Mouse (Mus musculus): ENCODE results near the gene L3mbtl4. TPM values are rescaled to one million over a fixed set of nuclear protein-coding genes. Genes with fewer than 3 reads are reported as not detected.
"Not testable (repeated sequence)": the region's sequence is repeated elsewhere in the genome, so short reads cannot be mapped to it uniquely, and the experiment has no call there.

Gene L3mbtl4
- total RNA-seq, 4 experiments from 2014 or later: 2.3 to 3.0 (median 2.6) TPM

- no peak for DNase-seq (ENCODE audit: low spot score in 2 of 2)
Measured at GRCm38 (mm10) chr17:68388481-68388880, 114.9 kb downstream of the L3mbtl4 start.

GRCm38 (mm10) chr17:68405993-68406392, 132.4 kb downstream of the L3mbtl4 start:
- no peak for DNase-seq (ENCODE audit: low spot score in 2 of 2)

GRCm38 (mm10) chr17:68407121-68407520, 133.5 kb downstream of the L3mbtl4 start:
- not testable (repeated sequence) for DNase-seq (ENCODE audit: low spot score in 2 of 2)

GRCm38 (mm10) chr17:68422663-68423498, 149.3 kb downstream of the L3mbtl4 start:
- DNase-seq (ENCODE audit: low spot score in 2 of 2): no peak

GRCm38 (mm10) chr17:68433576-68433975, 160.0 kb downstream of the L3mbtl4 start:
- DNase-seq (ENCODE audit: low spot score in 2 of 2): no peak

- DNase-seq (ENCODE audit: low spot score in 2 of 2): no peak
Measured at GRCm38 (mm10) chr17:68450921-68451320, 177.3 kb downstream of the L3mbtl4 start.

- DNase-seq (ENCODE audit: low spot score in 2 of 2): no peak
Measured at GRCm38 (mm10) chr17:68461471-68461870, 187.9 kb downstream of the L3mbtl4 start.

- no peak for DNase-seq (ENCODE audit: low spot score in 2 of 2)
Measured at GRCm38 (mm10) chr17:68467311-68467710, 193.7 kb downstream of the L3mbtl4 start.

GRCm38 (mm10) chr17:68490065-68490691, 216.6 kb downstream of the L3mbtl4 start:
- DNase-seq (ENCODE audit: low spot score in 2 of 2): no peak

- peak in 1 of 2 experiments; percentile 29 for DNase-seq (ENCODE audit: low spot score in 2 of 2)
Measured at GRCm38 (mm10) chr17:68492231-68492630, 218.6 kb downstream of the L3mbtl4 start.

GRCm38 (mm10) chr17:68502998-68503397, 229.4 kb downstream of the L3mbtl4 start:
- DNase-seq (ENCODE audit: low spot score in 2 of 2): not testable (repeated sequence)

GRCm38 (mm10) chr17:68559698-68560097, 286.1 kb downstream of the L3mbtl4 start:
- DNase-seq (ENCODE audit: low spot score in 2 of 2): no peak

GRCm38 (mm10) chr17:68560264-68560663, 286.7 kb downstream of the L3mbtl4 start:
- peak in 1 of 2 experiments; percentile 7 for DNase-seq (ENCODE audit: low spot score in 2 of 2)

- DNase-seq (ENCODE audit: low spot score in 2 of 2): peak in 1 of 2 experiments; percentile 7
Measured at GRCm38 (mm10) chr17:68571806-68572205, 298.2 kb downstream of the L3mbtl4 start.

- DNase-seq (ENCODE audit: low spot score in 2 of 2): no peak
Measured at GRCm38 (mm10) chr17:68585195-68585594, 311.6 kb downstream of the L3mbtl4 start.

GRCm38 (mm10) chr17:68591619-68592018, 318.0 kb downstream of the L3mbtl4 start:
- DNase-seq (ENCODE audit: low spot score in 2 of 2): no peak

GRCm38 (mm10) chr17:68602744-68603143, 329.1 kb downstream of the L3mbtl4 start:
- DNase-seq (ENCODE audit: low spot score in 2 of 2): no peak

GRCm38 (mm10) chr17:68607691-68608090, 334.1 kb downstream of the L3mbtl4 start:
- DNase-seq (ENCODE audit: low spot score in 2 of 2): no peak

- DNase-seq (ENCODE audit: low spot score in 2 of 2): no peak
Measured at GRCm38 (mm10) chr17:68611247-68611646, 337.6 kb downstream of the L3mbtl4 start.

- peak; percentile 8 to 17 for DNase-seq (ENCODE audit: low spot score in 2 of 2)
Measured at GRCm38 (mm10) chr17:68625281-68625680, 351.7 kb downstream of the L3mbtl4 start.

GRCm38 (mm10) chr17:68629631-68630426, 356.2 kb downstream of the L3mbtl4 start:
- no peak for DNase-seq (ENCODE audit: low spot score in 2 of 2)

GRCm38 (mm10) chr17:68631396-68631795, 357.8 kb downstream of the L3mbtl4 start:
- peak in 1 of 2 experiments; percentile 59 for DNase-seq (ENCODE audit: low spot score in 2 of 2)
